Mouse (Mus musculus) cerebral cortex, adult 2 months (tissue): Measurements from ENCODE around the gene Mamstr.

Experiments
- WGBS: fragments of 180-500 bp; shearing (Covaris S2); methylation state at CpG from one replicate; pipeline ENCODE4 v1.1.7; 2018; 5-methylcytosine and 5-hydroxymethylcytosine counted together

The Mamstr gene

DNA sequence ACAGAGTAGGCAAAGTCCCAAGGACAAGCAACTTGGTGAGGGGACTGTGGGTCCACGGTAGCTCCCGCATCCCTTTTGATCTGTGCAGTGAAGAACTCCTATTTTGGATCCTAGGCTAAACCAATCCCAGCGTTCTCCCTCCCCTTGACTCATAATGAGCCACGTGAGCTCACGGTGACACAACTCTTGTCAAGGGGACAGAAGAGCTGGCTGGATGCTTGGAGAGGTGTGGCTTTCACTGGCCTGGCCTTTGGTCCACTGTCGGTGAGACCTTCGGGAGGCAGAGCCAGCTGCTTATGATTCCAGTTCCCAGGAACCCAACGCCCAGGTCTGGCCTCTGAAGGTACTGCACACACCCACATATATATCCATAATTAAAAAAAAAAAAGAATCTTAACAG lies 9.6 kb downstream of the Mamstr start:
- 74% methylated on average over 8 of the region's 8 CpGs for WGBS

DNA sequence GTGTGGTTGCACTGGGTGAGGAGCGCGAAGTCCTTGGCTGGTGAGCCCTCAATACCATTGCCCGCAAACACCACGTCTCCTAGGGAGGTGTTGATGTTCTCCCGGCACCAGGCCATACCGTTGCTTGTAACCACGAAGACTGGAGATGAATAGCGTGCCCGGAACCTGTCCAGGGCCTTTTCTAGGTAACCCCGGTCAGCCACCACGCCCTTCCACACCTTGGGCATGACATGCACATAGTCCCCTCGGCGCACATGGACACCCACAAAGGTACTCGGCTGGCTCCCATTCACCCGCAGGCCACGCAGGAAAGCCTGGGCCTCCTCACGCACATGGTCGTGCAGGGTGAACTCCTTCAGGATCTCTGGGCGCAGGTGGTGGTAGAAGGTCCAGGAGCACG lies 10.7 kb downstream of the Mamstr start:
- WGBS = 95% methylated on average over 20 of the region's 20 CpGs

DNA sequence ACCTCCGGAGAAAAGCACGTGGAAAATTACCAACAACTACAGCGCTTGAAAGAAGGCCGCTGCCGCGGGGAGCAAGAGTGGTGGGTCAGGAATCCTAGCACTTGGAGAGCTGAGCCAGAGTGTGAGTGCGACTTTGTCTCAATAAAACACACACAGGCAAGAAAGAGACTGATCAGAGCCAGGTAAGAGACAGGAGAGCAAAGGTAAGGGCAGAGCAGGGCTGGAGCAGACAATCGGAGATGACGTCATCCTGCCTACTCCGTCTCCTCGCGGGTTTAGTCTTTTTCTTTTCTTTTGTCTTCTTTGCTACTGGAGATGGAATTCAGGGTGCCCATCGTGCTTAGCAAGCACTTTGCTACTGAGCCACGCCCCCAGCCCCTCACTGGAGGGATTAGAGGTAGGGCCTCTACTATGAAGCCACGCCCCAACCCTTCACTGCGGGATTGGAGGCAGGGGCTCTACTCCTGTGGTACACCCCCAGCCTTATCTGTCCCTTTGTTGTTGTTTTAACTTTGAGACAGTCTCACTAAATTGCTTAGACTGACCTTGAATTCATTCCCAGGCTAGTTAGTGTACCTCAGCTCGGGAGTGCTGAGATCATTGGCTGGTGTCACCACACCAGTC lies 14.8 kb downstream of the Mamstr start:
- 33% methylated on average over 17 of the region's 17 CpGs for WGBS

DNA sequence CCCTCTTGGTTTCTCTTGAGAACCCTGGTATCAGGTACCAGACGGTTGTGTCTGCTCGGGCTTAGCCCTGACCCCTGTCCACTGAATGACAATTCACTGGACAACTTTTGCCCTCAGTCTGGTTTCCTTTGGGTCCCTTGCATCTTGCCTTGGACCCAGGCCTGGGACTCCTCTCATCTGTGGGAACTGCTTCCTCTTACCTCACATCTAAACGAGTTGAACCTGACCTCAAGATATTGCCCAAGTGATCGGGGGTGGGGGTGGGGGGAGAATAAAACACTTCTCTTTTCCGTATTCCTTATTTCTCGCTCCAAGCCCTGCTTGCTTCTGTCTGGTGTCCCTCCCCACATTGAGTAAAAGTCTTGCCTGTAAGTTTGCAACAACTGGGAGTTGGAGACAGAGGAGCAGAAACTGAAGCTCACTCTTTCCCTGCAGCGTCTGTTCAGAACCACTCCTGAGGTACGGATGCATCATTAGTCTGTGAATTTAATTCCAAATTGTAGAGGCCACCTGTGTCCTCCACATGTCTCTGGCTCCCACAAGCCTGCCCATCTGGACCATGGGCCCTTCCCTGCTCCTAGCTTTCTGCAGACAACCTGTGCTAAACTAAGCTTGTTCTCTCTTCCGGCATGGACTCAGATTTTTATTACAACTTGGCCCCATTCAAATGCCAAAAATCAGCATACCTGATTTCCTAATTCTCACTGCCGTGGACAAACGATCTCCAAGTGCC lies 21.1 kb downstream of the Mamstr start:
- 83% methylated on average over 11 of the region's 11 CpGs for WGBS

DNA sequence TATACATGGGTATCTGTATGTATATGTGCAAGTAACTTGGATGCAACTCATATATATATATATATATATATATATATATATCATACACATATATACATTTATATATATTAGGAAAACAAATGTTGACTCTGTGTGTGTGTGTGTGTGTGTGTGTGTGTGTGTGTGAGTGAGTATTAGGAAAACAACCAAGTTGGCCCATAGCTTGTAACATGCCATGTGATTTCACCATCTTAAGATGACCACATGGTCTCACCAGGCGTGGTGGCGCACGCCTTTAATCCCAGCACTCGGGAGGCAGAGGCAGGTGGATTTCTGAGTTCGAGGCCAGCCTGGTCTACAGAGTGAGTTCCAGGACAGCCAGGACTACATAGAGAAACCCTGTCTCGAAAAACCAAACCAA lies 21.9 kb downstream of the Mamstr start:
- WGBS = 95% methylated on average over 6 of the region's 6 CpGs

DNA sequence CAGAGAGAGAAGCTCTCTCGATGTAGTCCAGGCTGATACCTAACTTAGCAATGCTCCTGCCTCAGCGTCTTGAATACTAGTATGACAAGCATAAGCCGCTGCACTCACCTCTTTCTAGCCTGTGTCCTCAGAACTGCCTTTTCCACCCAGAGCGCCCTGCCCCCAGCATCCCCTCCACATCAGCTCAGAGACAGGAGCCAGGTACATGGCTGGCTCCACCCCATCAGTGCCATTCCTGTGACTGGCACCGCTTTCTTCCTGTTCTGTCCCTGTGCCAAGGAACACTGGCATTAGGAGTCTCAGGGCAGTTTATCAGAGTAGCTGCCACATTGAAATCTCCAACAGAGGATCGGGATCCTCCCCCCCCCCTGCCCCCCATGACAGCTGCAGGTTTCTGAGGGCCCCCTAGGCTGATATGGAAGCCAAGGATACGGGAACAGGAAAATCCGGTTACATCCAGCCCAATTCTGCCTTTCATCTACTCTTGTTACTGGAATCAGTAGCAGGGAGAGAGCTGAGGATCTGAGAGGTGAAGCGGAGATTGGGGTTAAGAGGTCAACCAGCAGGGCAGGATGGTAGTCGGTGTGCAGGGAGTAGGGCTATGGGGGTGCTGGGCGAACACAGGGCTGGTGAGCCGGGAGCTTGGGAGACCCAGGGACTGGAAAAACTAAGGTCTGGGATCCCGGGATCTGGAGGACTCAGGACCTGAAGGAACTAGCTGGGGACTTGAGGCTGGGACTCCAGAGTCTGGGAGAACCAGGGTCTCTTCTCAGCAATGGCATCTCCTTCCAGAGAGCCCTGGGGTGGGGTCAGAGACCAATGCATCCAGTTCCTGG lies 25.7 kb downstream of the Mamstr start:
- 62% methylated on average over 13 of the region's 13 CpGs for WGBS

DNA sequence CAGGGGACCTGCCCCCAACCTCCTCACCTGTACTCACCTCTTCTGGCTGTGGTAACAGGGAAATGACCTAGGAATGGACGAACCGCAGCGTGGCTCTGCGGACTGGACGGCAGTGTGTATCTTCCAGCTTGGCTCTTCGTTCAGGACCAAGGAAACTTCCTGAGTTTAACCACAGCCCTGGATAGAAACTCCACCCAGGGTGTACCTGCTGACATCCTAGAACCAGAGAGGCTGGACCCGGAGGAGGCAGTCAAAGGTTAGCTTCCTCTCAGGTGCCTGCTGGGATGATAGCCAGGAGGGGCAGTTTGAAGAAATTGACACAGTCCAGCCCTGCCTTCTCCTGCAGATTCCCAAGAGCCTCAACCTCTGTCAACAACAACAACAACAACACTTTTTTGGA lies 26.4 kb downstream of the Mamstr start, which contains the start of gene Fut2:
Fut2 (minus strand) TSS at position 234 of the 400 bp plus-strand sequence.
- 88% methylated on average over 7 of the region's 7 CpGs for WGBS

DNA sequence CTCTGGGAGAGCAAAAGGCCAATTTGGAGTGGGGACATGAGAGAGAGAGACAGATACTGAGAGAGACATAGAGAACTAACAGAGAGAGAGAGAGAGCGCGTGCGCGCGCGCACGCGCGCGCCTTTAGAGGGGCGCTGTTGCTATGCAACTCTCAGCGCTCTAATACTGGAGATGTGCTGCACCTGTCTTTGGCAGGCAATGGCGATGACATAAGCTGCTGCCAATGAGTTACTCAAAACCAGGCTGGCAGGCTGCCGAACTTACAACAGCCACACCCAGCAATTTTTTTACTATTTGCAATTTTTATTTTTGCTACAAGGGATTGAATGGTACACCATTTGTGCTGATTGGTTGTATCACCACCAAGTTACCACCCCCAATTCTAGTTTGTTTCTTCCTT lies 28.0 kb downstream of the Mamstr start:
- 73% methylated on average over 14 of the region's 14 CpGs for WGBS

DNA sequence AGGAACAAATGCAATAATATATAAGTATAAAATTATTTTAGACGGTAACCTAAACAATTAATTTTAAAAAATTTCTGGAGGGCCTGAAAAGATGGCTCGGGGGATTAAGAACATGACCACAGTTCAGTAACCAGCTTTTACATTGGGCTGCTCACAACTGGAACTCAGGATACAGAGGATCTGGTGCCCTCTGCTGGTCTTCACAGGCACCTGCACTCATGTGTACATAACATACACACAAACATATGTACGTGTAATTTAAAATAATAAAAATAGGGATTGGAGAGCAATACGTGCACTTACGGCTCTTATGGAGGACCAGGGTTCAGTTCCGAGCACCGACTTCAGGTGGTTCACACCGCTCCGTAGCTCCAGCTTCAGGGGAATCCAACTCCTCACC lies 29.1 kb downstream of the Mamstr start:
- 95% methylated on average over 9 of the region's 9 CpGs for WGBS

DNA sequence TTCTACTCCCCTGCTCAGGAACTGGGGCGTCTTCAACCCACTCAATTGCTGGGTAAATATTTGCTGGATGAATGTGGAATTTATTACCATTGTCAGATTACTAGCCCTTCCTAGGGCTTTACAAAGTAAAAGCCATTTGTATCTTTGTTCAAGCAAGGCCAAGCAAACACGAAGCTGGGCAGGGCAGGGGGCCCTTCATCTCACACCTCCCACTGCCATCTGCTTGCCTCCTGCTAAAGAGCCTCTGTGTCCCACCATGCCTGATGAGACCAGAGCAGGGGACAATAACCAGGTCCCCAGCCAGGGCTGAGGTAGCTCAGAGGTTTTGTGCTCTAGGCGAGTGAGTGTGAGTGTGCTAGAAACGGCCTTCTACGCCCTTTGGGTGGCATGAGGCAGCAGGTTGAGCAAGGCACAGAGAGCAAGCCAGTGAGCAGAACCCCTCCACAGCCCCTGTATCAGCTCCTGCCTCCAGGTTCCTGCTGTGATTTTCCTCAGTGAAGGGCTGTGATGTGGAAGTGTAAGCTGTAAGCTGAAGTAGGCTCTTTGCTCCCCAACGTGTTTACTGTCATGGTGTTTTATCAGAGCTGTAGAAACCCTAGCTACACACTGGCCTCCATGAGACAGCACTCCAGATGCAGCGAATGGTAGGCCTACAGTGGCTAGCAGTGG lies 38.0 kb downstream of the Mamstr start:
- 89% methylated on average over 7 of the region's 7 CpGs for WGBS

DNA sequence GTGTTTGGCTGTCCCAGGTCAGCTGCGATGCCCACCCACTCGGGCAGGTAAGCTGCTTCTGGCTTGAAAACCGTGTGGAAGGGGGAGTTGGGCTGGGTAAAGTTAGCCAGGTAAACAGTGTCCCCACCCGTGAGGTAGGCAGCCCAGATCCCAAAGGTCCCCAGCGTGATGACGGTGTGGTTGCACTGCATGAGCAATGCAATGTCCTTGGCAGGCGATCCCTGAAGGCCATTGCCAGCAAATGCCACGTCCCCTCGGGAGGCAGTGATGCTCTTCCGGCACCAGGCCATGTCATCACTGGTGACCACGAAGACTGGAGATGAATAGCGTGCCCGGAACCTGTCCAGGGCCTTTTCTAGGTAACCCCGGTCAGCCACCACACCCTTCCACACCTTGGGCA lies 38.7 kb downstream of the Mamstr start:
- 94% methylated on average over 14 of the region's 14 CpGs for WGBS

DNA sequence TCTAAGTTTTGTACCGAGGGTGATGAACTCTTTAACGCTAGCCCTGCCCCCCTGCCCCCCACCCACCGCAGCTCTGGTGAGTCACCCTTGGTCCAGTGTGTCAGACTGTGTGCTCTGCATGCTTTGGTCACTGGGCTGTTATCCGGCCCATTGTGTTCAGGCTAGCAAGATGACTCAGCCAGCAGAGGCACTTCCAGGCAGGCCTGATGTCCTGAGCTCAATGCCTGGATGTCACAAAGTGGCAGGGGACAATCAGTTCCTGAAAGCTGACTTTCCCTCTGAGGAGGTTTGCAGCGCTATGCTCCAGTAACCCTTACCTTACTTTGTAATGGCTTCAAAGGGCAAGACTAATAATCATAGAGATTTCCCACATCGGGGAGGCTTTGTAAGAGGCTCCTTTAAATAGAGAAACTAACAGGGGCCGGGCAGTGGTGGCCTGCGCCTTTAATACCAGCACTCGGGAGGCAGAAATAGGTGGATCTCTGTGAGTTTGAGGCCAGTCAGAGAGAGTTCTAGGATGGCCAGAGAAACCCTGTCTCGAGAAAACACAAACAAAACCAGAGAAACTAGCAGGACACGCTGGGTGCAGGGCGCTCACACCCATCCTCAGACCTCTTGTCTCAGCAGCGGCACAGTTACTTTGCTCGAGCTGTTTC lies 40.3 kb downstream of the Mamstr start:
- 73% methylated on average over 14 of the region's 14 CpGs for WGBS

DNA sequence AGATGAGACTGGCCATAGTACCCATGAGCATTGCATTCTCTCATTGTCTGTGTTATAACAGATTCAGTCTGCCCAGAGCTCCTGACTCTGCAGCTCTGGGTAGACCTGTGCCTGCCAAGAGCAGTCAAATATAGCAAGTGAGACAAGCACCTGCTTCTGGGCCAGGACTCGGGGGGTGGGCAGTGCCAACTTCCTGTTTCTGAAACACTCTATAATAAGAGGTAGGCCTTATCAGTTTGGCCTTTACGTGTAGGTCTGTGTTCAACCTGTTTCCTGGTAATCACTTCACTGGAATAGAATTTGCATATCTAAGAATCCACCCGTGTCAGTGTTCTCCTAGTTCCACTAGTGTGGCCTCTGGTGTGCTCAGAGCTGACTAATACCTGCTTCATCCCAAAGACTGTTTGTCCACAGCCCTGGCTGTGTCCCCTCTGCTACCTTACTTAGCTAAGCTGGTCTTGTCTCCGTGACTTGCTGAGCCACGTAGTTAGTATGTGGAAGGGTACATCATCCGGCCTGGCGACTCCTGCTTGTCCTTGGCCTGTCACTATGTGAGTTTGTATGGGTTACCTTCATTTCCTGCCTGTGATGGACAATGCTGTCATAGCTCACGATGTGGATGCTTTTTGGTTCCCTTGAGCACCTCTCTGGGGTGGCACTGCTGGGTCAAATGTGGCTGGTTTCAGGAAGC lies 41.4 kb downstream of the Mamstr start:
- WGBS = 77% methylated on average over 8 of the region's 8 CpGs

DNA sequence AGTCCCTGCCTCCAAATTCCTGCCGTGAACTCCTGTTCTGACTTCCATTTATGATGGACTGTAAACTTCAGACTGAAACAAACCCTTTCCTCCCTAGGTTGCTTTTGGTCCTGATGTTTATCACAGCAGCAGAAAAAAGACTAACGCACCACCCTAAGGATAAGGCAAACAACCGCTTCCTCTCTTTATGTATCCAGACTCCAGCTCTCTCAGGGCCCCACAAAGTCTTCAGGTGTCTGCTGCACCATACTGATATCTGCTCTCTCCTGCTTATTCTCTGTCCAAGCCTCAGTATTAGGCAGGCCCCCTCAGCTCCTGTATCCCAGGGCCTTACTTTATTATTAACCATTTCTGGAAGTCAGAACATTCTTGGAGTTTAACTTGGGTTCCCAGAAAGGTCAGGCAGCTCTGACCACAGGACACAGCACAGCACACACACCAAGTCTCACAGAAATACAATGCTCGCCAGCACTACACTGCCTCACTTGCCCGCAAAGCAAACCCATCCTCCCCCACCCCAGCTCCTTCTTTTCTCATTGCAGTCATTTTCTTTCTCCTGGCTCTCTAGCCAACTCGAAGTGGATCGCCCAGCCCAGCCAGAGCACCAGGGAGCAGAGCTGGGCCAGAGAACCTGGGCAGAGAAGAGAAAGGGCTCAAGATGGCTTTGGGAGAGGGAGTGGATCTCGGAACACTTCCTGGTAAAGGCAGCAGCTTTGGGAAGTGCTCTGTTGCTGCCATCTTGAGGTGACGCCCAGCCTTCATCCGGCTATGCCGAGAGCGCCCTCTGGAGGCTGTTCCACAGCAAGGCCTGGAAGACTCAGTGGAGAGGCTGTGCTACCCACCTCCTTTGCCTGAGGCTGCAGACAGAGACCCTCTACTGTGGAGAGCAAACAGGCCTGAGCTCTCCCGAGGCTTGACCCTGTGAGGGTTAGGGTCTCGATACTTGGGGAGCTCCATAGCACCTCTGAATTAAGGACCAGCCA lies 42.7 kb downstream of the Mamstr start:
- WGBS = 31% methylated on average over 14 of the region's 14 CpGs

DNA sequence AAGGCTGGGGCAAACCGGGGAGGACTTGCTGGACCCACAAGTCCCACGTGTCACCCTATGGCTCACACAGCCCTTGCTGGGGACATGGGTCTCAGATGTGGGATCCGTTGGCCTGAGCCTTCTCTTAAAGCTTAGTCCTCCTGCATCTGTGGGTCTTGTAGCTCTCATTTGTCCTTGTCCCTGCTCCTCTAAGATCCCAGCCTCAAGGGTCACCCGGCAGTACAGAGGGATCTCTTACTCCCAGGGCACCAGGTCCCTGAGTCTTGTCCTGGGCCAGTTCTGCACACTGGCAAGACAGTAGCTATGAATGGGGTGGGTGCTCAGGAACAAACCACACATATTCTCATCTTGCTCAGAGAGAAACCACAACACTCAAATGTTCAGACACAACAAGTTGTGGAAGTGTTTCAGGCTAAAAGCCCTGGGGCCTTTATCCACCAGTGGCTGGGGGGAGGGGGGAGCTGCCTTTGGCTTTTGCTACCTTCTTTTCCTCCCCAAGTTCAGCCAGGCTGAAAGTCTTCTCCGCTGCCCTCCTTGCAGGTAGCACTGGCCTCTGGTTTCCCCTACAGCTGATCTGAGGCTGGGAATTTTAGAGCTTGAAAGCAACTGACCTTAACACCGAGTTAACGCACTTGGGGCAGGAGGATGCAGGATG lies 43.7 kb downstream of the Mamstr start, which contains the start of gene Ntn5:
Ntn5 (plus strand) TSS at position 627 of the 655 bp plus-strand sequence.
- 84% methylated on average over 7 of the region's 7 CpGs for WGBS

DNA sequence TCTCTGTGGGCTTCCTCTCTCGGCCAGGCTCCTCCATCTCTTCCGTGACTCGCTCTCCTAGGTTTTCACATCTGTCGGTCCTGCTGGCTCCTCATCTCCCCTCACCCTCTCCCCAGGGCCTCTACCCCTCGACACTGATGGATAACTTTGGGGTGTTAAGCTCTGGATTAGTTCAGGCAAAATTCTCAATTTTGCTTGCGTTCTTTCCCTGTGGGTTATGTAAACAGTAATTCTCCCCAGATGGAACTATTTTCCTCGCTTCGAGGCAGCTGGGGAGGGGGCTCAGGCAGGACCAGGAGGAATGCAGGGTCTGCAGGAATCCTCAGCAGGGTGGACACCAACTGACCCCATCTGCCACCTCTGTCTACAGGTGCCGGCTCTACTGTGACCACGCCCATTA lies 46.0 kb downstream of the Mamstr start:
- WGBS = 63% methylated on average over 10 of the region's 10 CpGs

DNA sequence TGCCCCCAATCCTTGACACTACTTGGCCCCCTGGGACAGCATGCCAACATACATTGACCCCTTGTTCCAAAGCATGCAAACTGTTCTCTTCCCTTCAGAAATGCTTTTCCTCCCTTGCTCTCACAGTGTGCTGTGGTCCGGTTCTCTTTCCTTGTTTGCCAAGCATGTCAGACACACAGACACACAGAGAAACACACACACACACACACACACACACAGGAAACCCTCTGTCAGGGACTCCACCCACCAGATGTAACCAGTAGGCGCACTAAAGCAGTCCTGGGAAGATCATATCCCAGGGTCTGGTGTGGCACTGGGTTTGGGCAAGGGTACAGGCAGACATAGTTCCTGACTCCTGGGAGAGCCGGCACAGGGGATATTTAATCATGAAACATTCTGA lies 47.1 kb downstream of the Mamstr start:
- 67% methylated on average over 3 of the region's 3 CpGs for WGBS

DNA sequence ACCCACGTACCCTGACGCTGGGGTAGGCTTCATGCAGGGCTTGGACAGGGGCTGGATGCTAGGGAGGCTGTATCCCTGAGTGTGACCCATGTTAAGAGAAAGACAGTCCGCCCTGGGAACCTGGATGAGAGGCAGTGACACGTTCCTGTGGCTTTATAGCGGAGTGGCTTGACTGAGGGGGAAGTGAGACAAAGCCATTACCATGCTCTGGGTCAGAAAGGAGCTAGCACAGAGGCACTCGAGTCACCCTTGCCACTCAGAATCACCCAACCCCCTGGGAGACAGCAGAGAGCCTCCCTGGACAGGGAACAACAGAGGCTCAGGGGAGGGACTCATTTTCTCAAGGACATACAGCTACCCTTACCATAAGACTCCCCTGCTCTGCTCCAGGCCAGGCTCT lies 49.3 kb downstream of the Mamstr start:
- WGBS = 84% methylated on average over 6 of the region's 6 CpGs

DNA sequence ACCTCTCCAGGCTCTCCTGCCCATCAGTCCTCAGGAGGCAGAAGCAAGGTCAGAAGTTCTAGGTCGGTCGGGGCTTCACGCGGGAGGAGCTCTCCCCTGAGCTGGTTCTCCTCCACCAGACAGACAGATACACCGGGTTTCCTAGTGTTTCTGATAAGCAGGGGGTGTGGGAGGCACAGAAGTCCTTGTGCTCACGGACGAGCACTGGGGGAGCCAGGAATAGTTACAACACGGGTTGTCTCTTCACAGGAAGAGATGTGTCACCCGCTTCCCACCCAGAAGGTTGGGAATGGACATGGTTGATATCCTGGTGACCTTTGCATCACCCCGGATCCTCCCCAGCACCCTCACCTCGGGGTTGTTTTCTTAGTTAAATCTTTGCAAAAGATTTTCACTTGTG lies 50.0 kb downstream of the Mamstr start:
- WGBS = 47% methylated on average over 11 of the region's 11 CpGs
